Mouse (Mus musculus) left cerebral cortex, adult 9 months (tissue): Measurements from ENCODE around the gene Pramef25.
"Not testable (repeated sequence)": the region's sequence is repeated elsewhere in the genome, so short reads cannot be mapped to it uniquely, and the experiment has no call there.

ENCODE experiments used
- DNase-seq, 2 experiments: peaks; one replicate each; pipeline ENCODE4 v3.0.0; 2022; ENCODE audit warnings: low spot score in 2 of 2

The Pramef25 gene

GRCm38 (mm10) chr4:143950916-143951315 lies at the start of gene Pramef25:
Gene Pramef25 (minus strand): TSS chr4:143951016.
- not testable (repeated sequence) for DNase-seq

GRCm38 (mm10) chr4:143994269-143994668 lies 43.5 kb upstream of the Pramef25 start, which contains the start of gene Pramef17:
Gene Pramef17 (minus strand): TSS chr4:143994369.
- DNase-seq: not testable (repeated sequence)

- peak; percentile 57 to 72 for DNase-seq
Observed at GRCm38 (mm10) chr4:143988126-143988525, 37.3 kb upstream of the Pramef25 start.

DNA sequence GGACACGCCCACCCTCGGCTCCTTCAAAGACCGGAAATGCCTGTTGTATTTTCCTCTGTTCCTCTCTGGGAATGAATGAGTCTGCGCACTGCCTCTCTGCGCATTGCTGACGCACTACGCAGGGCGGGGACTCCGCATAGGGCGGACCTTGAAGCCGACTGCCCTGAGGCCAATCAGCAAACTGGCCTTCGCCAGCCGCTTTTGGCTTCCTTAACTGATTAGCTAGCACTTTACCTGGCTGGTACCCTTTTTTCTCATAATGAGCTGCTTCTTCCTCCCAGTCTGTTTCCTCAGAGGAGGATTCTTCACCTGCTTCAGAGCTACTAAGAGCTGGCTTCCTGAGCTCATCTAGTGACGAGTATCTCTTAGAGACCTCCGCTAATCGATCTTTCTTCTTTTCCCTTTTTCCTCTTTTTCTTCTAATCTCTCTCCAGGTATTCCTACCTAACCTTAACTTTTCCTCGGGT lies 36.7 kb upstream of the Pramef25 start:
- peak; percentile 72 to 75 for DNase-seq

- DNase-seq: peak; percentile 39 to 68
Observed at GRCm38 (mm10) chr4:143985733-143986132, 34.9 kb upstream of the Pramef25 start.

GRCm38 (mm10) chr4:143985165-143985564 lies 34.3 kb upstream of the Pramef25 start:
- DNase-seq: peak; percentile 11 to 16

DNA sequence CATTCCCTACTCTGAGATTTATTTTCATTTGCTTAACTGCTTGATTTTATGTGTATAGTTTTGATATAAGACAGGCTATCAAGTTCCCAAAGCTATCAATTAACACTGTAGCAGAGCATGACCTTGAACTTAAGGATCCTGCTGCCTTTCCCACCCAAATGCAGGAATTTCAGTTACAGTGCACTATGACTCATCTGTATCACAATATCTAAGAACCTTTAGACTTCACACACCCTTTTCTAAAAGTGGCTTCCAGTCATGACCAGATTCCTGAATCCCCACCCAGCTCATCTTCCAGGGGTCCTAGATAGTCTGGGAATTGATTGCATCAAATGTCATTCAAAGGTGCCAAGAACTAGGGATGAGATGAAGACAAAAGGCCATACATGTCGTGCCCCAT lies 32.6 kb upstream of the Pramef25 start:
- not testable (repeated sequence) for DNase-seq

DNA sequence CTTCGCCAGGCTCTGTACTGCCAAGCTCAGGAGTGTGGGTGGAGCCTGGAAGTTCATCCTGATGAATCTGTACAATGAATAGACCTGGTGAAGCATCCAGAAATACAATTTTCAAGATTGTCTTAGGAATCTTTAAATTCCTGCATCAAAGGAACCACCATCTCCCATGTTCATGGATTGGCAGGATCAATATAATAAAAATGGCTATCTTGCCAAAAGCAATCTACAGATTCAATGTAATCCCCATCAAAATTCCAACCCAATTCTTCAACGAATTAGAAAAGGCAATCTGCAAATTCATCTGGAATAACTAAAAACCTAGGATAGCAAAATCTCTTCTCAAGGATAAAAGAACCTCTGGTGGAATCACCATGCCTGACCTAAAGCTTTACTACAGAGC lies 16.0 kb upstream of the Pramef25 start, which contains the start of gene Gm13101:
Gm13101 (minus strand) TSS at position 101 of the 400 bp plus-strand sequence.
- not testable (repeated sequence) for DNase-seq

- DNase-seq: not testable (repeated sequence)
Observed at GRCm38 (mm10) chr4:143900280-143900679, 50.5 kb downstream of the Pramef25 start, which contains the start of gene Pramef6. Gene Pramef6 (minus strand): TSS chr4:143900380.
